Mouse (Mus musculus) testis, adult 2 months (tissue): ENCODE data around the gene 4930564D02Rik.

Experiments used
- CTCF ChIP-seq: fragments of 200-500 bp; IDR thresholded peaks from 2 replicates; pipeline ENCODE4 v1.5.1; 2012; ENCODE audit warnings: low read depth, mild to moderate bottlenecking, inconsistent platforms, low read length, moderate library complexity; ENCODE audit not compliant: control insufficient read depth, insufficient read depth, insufficient replicate concordance
- POLR2A ChIP-seq: fragments of 200-500 bp; IDR thresholded peaks from 2 replicates; pipeline ENCODE4 v1.6.1; 2012; ENCODE audit warnings: low read depth, mild to moderate bottlenecking, inconsistent platforms, low read length, moderate library complexity; ENCODE audit not compliant: control insufficient read depth

- TF ChIP-seq CTCF (peak; percentile 66; the same call in 1 of the 2 replicates), POLR2A (no peak)
Measured at GRCm38 (mm10) chr3:105078231-105078826, 11.7 kb downstream of the 4930564D02Rik start.
